Mouse (Mus musculus): ENCODE results near the gene Fam234a.

DNA sequence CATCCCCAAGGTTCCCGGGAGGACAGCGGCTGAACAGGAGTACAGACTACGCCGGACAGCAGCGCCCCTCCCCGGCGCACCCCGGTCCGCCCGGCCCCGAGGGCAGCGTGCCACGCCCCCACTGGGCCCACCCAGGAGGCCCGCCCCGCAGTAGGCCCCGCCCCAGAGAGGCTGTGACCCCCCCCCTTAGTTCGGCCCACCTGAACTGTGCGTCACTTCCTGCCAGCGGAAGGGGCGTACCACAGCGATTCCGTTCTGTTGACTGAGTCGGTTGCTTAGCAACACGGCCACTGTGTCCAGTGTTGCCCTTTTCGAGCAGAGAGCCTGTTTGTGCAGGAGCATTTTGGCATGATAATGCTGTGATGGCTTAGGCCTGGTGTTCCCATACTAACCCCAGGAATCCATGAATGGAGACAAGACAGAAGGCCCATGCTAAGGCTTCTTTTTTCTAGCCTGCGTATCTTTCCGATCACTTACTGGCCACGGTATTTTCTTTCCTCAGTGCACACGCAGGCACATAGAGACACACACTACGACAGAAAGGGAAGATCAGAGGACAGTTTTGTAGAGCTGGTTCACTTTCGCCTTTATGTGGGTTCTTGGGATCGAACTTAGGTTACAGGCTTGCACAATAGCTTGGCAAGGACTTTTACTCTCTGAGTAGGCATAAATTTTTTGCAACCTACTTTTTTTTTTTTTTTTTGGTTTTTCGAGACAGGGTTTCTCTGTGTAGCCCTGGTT is at the start of gene Fam234a:
- no peak for TF ChIP-seq TAL1 (IDR thresholded peaks at IDR 0.05; ENCODE audit: low read length)
- no peak for TF ChIP-seq POLR2A (IDR thresholded peaks at IDR 0.05; ENCODE audit: control insufficient read depth in 1 of 2, insufficient read depth in 1 of 2, low read depth in 1 of 2, low read length in 2 of 2, poor library complexity in 1 of 2)
- no peak for TF ChIP-seq CTCF (IDR thresholded peaks at IDR 0.05 in 2 of 3, conservative IDR thresholded peaks at IDR 0.05 in 1 of 3; ENCODE audit: control insufficient read depth in 1 of 3, insufficient read depth in 1 of 3, low read depth in 2 of 3, low read length in 3 of 3, poor library complexity in 1 of 3, severe bottlenecking in 1 of 3)
- TF ChIP-seq ZC3H11A (IDR thresholded peaks at IDR 0.05; ENCODE audit: low read depth, low read length): no peak
- no peak for TF ChIP-seq ZNF384 (IDR thresholded peaks at IDR 0.05; ENCODE audit: low read depth, low read length)
- TF ChIP-seq EP300 (IDR thresholded peaks at IDR 0.05; ENCODE audit: low read depth in 1 of 2, low read length in 2 of 2): no peak
- TF ChIP-seq CHD1 (IDR thresholded peaks at IDR 0.05; ENCODE audit: low read depth, low read length): no peak
- TF ChIP-seq UBTF (IDR thresholded peaks at IDR 0.05; ENCODE audit: borderline replicate concordance, insufficient read depth, low read depth, low read length): no peak
- TF ChIP-seq SIN3A (IDR thresholded peaks at IDR 0.05; ENCODE audit: low read length): no peak
- no peak for TF ChIP-seq POLR2AphosphoS5 (IDR thresholded peaks at IDR 0.05; ENCODE audit: borderline replicate concordance, low read depth, low read length)
- no peak for TF ChIP-seq JUND (IDR thresholded peaks at IDR 0.05; ENCODE audit: low read depth, low read length)
- no peak for TF ChIP-seq NRF1 (IDR thresholded peaks at IDR 0.05; ENCODE audit: insufficient read depth, low read depth, low read length, poor library complexity, severe bottlenecking)
- TF ChIP-seq USF1 (IDR thresholded peaks at IDR 0.05; ENCODE audit: low read depth, low read length): no peak
